Mouse (Mus musculus): ENCODE measurements around the gene Ccdc142.

DNA sequence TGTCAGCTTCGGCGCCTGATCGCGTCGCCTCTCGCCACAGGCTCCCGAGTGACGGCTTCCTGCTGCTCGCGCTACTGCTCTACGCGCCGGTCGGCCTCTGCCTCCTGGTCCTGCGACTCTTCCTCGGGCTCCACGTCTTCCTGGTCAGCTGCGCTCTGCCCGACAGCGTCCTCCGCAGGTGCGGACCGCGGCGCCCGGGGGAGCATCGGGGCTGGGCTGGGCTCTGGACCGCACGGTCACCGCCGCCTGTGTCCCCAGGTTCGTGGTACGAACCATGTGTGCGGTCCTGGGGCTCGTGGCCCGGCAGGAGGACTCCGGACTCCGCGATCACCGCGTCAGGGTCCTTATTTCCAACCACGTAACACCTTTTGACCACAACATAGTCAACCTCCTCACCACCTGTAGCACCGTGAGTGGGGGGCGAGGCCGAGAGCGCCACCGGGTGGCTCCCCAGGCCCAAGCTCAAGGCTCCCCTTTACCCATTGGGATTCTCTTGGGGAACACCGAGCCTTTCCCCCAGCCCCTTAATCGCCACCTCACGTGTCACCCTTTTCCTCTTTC is 46.5 kb upstream of the Ccdc142 start, which contains the start of gene Htra2:
- TF ChIP-seq CTCF (IDR thresholded peaks at IDR 0.05; ENCODE audit: insufficient read depth, low read length) (no peak), POLR2A (IDR thresholded peaks at IDR 0.05; ENCODE audit: borderline replicate concordance, extremely low read depth, low read depth, low read length) (no peak)

All from lung, adult 2 months (tissue).